Mouse (Mus musculus): ENCODE results near the gene Pitx2.

DNA sequence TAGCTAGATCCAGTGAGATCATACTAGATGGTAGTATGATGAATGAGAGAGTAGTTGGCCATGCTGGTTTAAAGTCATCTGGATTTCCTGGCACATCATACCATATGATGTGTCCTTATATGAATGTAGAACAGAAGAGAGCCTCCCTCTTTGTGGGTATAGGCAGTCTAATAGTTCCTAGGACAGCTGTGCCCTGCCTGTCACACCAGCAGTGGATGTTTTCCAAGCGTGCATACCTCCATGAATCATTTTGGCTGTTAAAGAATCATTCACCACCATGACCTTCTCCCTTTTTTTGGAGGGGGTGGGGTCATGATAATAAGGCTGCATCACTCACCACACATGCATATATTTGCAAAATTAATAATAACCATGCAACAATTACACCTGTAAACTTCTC lies 35.4 kb upstream of the Pitx2 start:
- TF ChIP-seq POLR2A (IDR thresholded peaks at IDR 0.05; ENCODE audit: low read depth, low read length) (no peak), CTCF (IDR thresholded peaks at IDR 0.05; ENCODE audit: extremely low read depth, insufficient read length, insufficient replicate concordance, low read depth, low read length) (no peak)

Data from small intestine, adult 2 months (tissue).